Mouse (Mus musculus) E14TG2a.4 (cell line): ENCODE measurements around the gene Prdx6.

Source experiments
- CTCF ChIP-seq: conservative IDR thresholded peaks from 2 replicates; pipeline ENCODE4 v1.5.1; 2014; ENCODE audit warnings: low read length
- NANOG ChIP-seq: IDR thresholded peaks from 2 replicates; pipeline ENCODE4 v1.6.1; 2014; ENCODE audit warnings: borderline replicate concordance, low read length, mixed read lengths
- POU5F1 ChIP-seq: IDR thresholded peaks from 2 replicates; pipeline ENCODE4 v1.6.1; 2014; ENCODE audit warnings: low read length, borderline replicate concordance

DNA sequence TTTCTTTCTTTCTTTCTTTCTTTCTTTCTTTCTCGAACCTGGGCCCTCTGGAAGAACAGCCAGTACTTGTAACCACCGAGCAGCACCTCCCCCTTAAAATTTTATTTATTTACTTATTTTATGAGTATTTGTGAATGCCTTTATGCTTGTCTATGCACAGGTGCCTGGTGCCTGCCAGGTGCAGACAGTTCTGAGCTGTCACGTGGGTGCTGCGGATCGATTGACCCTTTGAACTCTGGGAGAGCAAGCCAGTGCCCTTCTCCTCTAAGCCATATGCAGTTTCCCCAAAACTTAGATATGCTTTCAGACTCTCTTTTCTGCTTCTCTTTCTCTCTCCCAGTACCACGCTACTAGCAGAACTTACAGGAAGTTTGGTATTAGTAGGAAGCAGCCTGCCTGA, 8.1 kb upstream of the Prdx6 start:
- TF ChIP-seq NANOG (no peak), CTCF (no peak), POU5F1 (no peak)
